Mouse (Mus musculus): ENCODE results near the gene Rnaset2a. TPM values are rescaled to one million over a fixed set of nuclear protein-coding genes. Genes with fewer than 3 reads are reported as not detected.
"Not testable (repeated sequence)": the region's sequence is repeated elsewhere in the genome, so short reads cannot be mapped to it uniquely, and the experiment has no call there.

Rnaset2a gene
- polyA plus RNA-seq, 1 experiment from 2014 or later: 16.4 TPM

DNA sequence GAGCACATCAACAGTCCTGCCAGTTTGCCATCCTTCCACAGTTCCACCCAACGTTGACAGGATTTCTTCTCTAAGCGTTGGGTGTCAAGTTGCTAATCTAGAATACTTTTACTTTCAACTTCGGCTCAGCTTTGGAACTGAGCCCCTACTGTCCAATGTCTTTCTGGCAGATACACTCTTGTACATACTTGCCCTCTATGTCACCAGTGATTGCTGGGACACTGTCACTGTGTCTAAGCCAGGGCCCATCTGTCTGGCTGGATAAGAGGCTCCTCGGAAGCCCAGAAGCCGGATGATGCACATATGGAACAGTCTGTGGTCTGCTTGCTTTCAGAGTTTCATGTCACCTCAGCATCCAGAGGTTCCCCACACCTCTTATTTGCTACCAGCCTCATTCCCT lies 51.7 kb downstream of the Rnaset2a start:
- H3K36me3 ChIP-seq (replicated peaks; ENCODE audit: control insufficient read depth, insufficient read depth, low read depth, low read length); H3K9me3 ChIP-seq (replicated peaks; ENCODE audit: control insufficient read depth, low read length); H3K4me3 ChIP-seq (ENCODE audit: low read depth, low read length); H3K4me1 ChIP-seq (ENCODE audit: control insufficient read depth, insufficient read depth, low read length); H3K4me2 ChIP-seq (ENCODE audit: low read depth, low read length); H3K9ac ChIP-seq (replicated peaks; ENCODE audit: low read length); H3K27ac ChIP-seq (replicated peaks; ENCODE audit: low read depth, low read length); DNase-seq (ENCODE audit: low spot score); H3K27me3 ChIP-seq (ENCODE audit: control insufficient read depth, insufficient read depth, low read length); ATAC-seq (replicated peaks; ENCODE audit: insufficient number of reproducible peaks, low FRiP score, low TSS enrichment, low read depth): not testable (repeated sequence)
- WGBS: 62% methylated on average over 4 of the region's 5 CpGs

GRCm38 (mm10) chr17:8095653-8096052 lies 52.2 kb downstream of the Rnaset2a start:
- not testable (repeated sequence) for DNase-seq (ENCODE audit: low spot score); H3K4me1 ChIP-seq (ENCODE audit: control insufficient read depth, insufficient read depth, low read length)
- WGBS: 54% methylated on average over 2 of the region's 5 CpGs

GRCm38 (mm10) chr17:8092537-8093526 lies 55.1 kb downstream of the Rnaset2a start:
- H3K4me2 ChIP-seq (ENCODE audit: low read depth, low read length); ATAC-seq (replicated peaks; ENCODE audit: insufficient number of reproducible peaks, low FRiP score, low TSS enrichment, low read depth); H3K9ac ChIP-seq (replicated peaks; ENCODE audit: low read length); H3K36me3 ChIP-seq (replicated peaks; ENCODE audit: control insufficient read depth, insufficient read depth, low read depth, low read length); H3K9me3 ChIP-seq (replicated peaks; ENCODE audit: control insufficient read depth, low read length); H3K27ac ChIP-seq (replicated peaks; ENCODE audit: low read depth, low read length); H3K4me3 ChIP-seq (ENCODE audit: low read depth, low read length); DNase-seq (ENCODE audit: low spot score); H3K4me1 ChIP-seq (ENCODE audit: control insufficient read depth, insufficient read depth, low read length); H3K27me3 ChIP-seq (ENCODE audit: control insufficient read depth, insufficient read depth, low read length): not testable (repeated sequence)
- 55% methylated on average over 3 of the region's 18 CpGs for WGBS

More at GRCm38 (mm10) chr17:8095653-8096052, 52.2 kb downstream of the Rnaset2a start:
- not testable (repeated sequence) for H3K9me3 ChIP-seq (replicated peaks; ENCODE audit: control insufficient read depth, low read length); H3K27me3 ChIP-seq (ENCODE audit: control insufficient read depth, insufficient read depth, low read length); ATAC-seq (replicated peaks; ENCODE audit: insufficient number of reproducible peaks, low FRiP score, low TSS enrichment, low read depth); H3K36me3 ChIP-seq (replicated peaks; ENCODE audit: control insufficient read depth, insufficient read depth, low read depth, low read length); H3K27ac ChIP-seq (replicated peaks; ENCODE audit: low read depth, low read length); H3K4me2 ChIP-seq (ENCODE audit: low read depth, low read length); H3K4me3 ChIP-seq (ENCODE audit: low read depth, low read length); H3K9ac ChIP-seq (replicated peaks; ENCODE audit: low read length)

DNA sequence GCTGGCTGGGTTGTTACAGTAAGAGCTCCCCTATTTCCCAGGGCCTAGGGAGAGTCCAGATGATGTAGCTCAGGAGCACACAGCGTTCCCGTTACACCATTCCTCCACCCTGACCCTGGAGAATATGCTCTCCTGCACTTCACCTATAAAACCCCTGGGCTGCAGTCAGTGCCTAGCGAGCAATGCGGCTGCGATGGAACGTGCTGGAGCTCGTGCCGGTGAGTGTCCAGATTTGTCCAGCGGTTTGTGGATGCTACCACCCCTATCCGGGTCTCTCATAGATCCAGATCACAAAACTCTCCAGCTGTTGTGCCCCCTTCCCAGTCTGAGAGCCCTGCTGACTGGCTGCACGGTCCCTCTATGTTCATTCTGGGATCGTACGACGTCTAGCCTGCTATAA lies 56.6 kb downstream of the Rnaset2a start:
- H3K4me1 ChIP-seq (ENCODE audit: control insufficient read depth, insufficient read depth, low read length); H3K9ac ChIP-seq (replicated peaks; ENCODE audit: low read length); H3K27me3 ChIP-seq (ENCODE audit: control insufficient read depth, insufficient read depth, low read length); H3K27ac ChIP-seq (replicated peaks; ENCODE audit: low read depth, low read length); ATAC-seq (replicated peaks; ENCODE audit: insufficient number of reproducible peaks, low FRiP score, low TSS enrichment, low read depth); H3K36me3 ChIP-seq (replicated peaks; ENCODE audit: control insufficient read depth, insufficient read depth, low read depth, low read length); H3K9me3 ChIP-seq (replicated peaks; ENCODE audit: control insufficient read depth, low read length); DNase-seq (ENCODE audit: low spot score); H3K4me3 ChIP-seq (ENCODE audit: low read depth, low read length); H3K4me2 ChIP-seq (ENCODE audit: low read depth, low read length): not testable (repeated sequence)
- 90% methylated on average over 14 of the region's 14 CpGs for WGBS

DNA sequence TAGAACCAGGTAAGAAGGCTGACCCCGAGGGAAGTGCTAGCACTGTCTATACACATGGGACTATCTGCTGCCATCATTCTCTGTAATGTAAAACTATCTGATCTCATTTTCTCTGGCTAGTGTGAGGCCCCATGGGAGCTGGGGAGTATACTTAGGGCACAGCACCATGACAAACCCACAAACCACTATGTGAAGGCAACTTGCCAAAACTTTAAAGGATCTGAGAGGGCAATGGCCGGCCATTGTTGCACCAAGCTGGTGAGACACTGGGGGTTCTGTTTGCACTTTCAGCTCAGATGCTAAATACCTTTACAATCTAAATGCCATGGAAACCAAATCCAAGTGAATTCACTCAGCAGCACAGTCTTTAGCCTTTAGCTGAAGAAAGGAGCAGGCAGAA lies 78.0 kb downstream of the Rnaset2a start:
- not testable (repeated sequence) for DNase-seq (ENCODE audit: low spot score); H3K9me3 ChIP-seq (replicated peaks; ENCODE audit: control insufficient read depth, low read length); H3K36me3 ChIP-seq (replicated peaks; ENCODE audit: control insufficient read depth, insufficient read depth, low read depth, low read length); H3K4me2 ChIP-seq (ENCODE audit: low read depth, low read length); H3K4me3 ChIP-seq (ENCODE audit: low read depth, low read length); H3K4me1 ChIP-seq (ENCODE audit: control insufficient read depth, insufficient read depth, low read length); H3K27me3 ChIP-seq (ENCODE audit: control insufficient read depth, insufficient read depth, low read length); H3K9ac ChIP-seq (replicated peaks; ENCODE audit: low read length); H3K27ac ChIP-seq (replicated peaks; ENCODE audit: low read depth, low read length); ATAC-seq (replicated peaks; ENCODE audit: insufficient number of reproducible peaks, low FRiP score, low TSS enrichment, low read depth)
- 87% methylated on average over 1 of the region's 2 CpGs for WGBS

Other genes with a start within 250 kb of the Rnaset2a start
- gene Tagap, start 222.1 kb downstream of the Rnaset2a start, polyA plus RNA-seq (2014; fragmentation: Nextera tagmentation; extraction: Ambion mirVana): 0.42 and 0.65 TPM in 2 replicates
- gene Rsph3a, start 202.5 kb downstream of the Rnaset2a start, polyA plus RNA-seq (2014; fragmentation: Nextera tagmentation; extraction: Ambion mirVana): 46.0 and 52.9 TPM in 2 replicates
- gene Gm49673, start 309 bp downstream of the Rnaset2a start, polyA plus RNA-seq (2014; fragmentation: Nextera tagmentation; extraction: Ambion mirVana): 0.25 and 0.57 TPM in 2 replicates
- gene Fgfr1op, start 17.4 kb upstream of the Rnaset2a start, polyA plus RNA-seq (2014; fragmentation: Nextera tagmentation; extraction: Ambion mirVana): 58.8 and 65.7 TPM in 2 replicates
- gene Ccr6, start 87.9 kb upstream of the Rnaset2a start, polyA plus RNA-seq (2014; fragmentation: Nextera tagmentation; extraction: Ambion mirVana): not detected in 2 replicates
- gene Mpc1, start 134.8 kb upstream of the Rnaset2a start, polyA plus RNA-seq (2014; fragmentation: Nextera tagmentation; extraction: Ambion mirVana): 106 and 124 TPM in 2 replicates
- 47.5 and 48.3 TPM in 2 replicates for gene Sft2d1, start 163.0 kb upstream of the Rnaset2a start, polyA plus RNA-seq (2014; fragmentation: Nextera tagmentation; extraction: Ambion mirVana)
- gene Prr18, start 189.4 kb upstream of the Rnaset2a start, polyA plus RNA-seq (2014; fragmentation: Nextera tagmentation; extraction: Ambion mirVana): 0.31 and 0.49 TPM in 2 replicates
- 0.74 and 1.2 TPM in 2 replicates for gene T2, start 207.9 kb upstream of the Rnaset2a start, polyA plus RNA-seq (2014; fragmentation: Nextera tagmentation; extraction: Ambion mirVana)